Mouse (Mus musculus) midbrain, embryonic 14.5 days (tissue): ENCODE results near the gene Spcs1. TPM values are rescaled to one million over a fixed set of nuclear protein-coding genes. Genes with fewer than 3 reads are reported as not detected.
A peak's percentile ranks its signal among the peaks of the same experiment; 100 is the strongest.

ENCODE experiments used
- ATAC-seq: fragments of 200-750 bp; cut with Nextera tagmentation; 2 replicates; pipeline ENCODE4 v1.8.0; 2017; ENCODE audit warnings: moderate number of reproducible peaks, moderate library complexity; ENCODE audit not compliant: low FRiP score, low TSS enrichment
- DNase-seq: peaks from one replicate; pipeline ENCODE4 v3.0.0-alpha.2; 2015
- H3K27ac ChIP-seq: fragments of 300-500 bp; sonication (generic); replicated peaks from 2 replicates; pipeline ENCODE4 v1.5.1; 2014; ENCODE audit warnings: mild to moderate bottlenecking, low read depth, low read length, moderate library complexity
- H3K27me3 ChIP-seq: fragments of 300-500 bp; sonication (generic); 2 replicates; pipeline ENCODE4 v1.6.1; 2014; ENCODE audit warnings: low read length, control low read depth, mixed read lengths; ENCODE audit not compliant: control insufficient read depth, insufficient read depth
- H3K36me3 ChIP-seq: fragments of 300-500 bp; sonication (generic); 2 replicates; pipeline ENCODE4 v1.6.1; 2014; ENCODE audit warnings: low read length, control low read depth; ENCODE audit not compliant: control insufficient read depth, insufficient read depth
- H3K4me1 ChIP-seq: fragments of 300-500 bp; sonication (generic); 2 replicates; pipeline ENCODE4 v1.6.1; 2014; ENCODE audit warnings: mild to moderate bottlenecking, antibody characterized with exemption, low read length, control low read depth; ENCODE audit not compliant: control insufficient read depth, insufficient read depth
- H3K4me2 ChIP-seq: fragments of 300-500 bp; sonication (generic); 2 replicates; pipeline ENCODE4 v1.6.1; 2014; ENCODE audit warnings: mild to moderate bottlenecking, low read length, moderate library complexity
- H3K4me3 ChIP-seq: fragments of 300-500 bp; sonication (generic); replicated peaks from 2 replicates; pipeline ENCODE4 v1.5.1; 2014; ENCODE audit warnings: low read depth, low read length
- H3K9ac ChIP-seq: fragments of 300-500 bp; sonication (generic); replicated peaks from 2 replicates; pipeline ENCODE4 v1.6.1; 2014; ENCODE audit warnings: mild to moderate bottlenecking, low read length, moderate library complexity
- H3K9me3 ChIP-seq: fragments of 300-500 bp; sonication (generic); 2 replicates; pipeline ENCODE4 v1.6.1; 2016; ENCODE audit warnings: low read length, control low read depth, mixed read lengths; ENCODE audit not compliant: control insufficient read depth
- WGBS: fragments of 180-500 bp; shearing (Covaris S2); extraction: QIAGEN DNeasy Blood & Tissue Kit; methylation state at CpG from one replicate; pipeline ENCODE4 v1.1.7; 2014; 5-methylcytosine and 5-hydroxymethylcytosine counted together
- polyA plus RNA-seq: library from polyadenylated mRNA; unstranded; fragments of >200 nt; fragmentation: Nextera tagmentation; extraction: Ambion mirVana; gene quantifications from 2 replicates; pipeline ENCODE4 v1.2.1, GENCODE M21; 2014

Gene Spcs1
- polyA plus RNA-seq, 1 experiment from 2014 or later = 287 TPM

DNA sequence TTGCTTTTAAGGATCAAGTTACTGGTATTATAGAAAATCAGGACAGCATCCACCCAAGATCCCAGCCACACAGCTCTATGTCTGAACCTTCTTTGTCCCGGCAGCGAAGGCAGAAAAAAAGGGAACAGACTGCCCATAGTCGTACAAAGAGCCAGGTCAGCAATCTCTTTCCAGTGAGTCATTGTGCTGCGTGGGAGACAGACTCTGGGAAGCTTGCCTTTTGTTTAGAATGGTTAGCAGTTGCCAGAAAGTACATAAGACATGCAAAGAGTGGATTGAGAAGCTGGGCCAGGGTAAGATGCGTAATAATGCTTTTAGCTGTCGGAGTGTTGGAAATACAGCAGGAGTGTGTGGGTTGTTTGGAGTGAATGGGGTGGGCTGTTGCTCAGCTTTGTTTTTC is 27.3 kb downstream of the Spcs1 start:
- H3K4me3 ChIP-seq = no peak overlapping the region
- DNase-seq (peak; percentile 30), ATAC-seq (no peak)
- H3K4me2 ChIP-seq = no peak overlapping the region
- WGBS = 54% methylated on average over 6 of the region's 6 CpGs
- H3K9me3 ChIP-seq = no peaks in the 10 kb centered on the region
- H3K27ac ChIP-seq = 0 out of 2 replicates have a peak overlapping the region, but pooled peaks have one; percentile 37
- H3K36me3 ChIP-seq = peaks cover 48% of the 10 kb centered on the region
- no peak overlapping the region for H3K9ac ChIP-seq
- no peaks in the 10 kb centered on the region for H3K4me1 ChIP-seq
- no peaks in the 10 kb centered on the region for H3K27me3 ChIP-seq

DNA sequence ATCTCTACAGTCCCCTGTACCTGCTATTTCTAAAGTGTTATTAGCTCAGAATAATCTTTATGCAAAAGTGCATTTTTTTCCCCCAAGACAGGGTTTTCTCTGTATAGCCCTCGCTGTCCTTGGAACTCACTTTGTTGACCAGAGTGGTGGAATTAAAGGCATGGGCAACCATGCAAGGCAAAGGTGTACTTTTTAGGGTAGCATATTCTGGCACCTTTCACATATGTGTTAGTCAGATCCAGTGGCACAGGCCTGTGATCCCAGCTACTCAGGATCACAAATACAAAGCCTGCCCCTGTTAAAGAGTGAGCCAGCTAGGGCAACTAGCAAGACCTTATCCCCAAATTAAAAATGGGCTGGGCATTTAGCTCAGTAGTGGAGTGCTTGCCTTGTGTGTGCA is 41.1 kb downstream of the Spcs1 start:
- no peak overlapping the region for H3K9ac ChIP-seq
- WGBS = 95% methylated on average over 1 of the region's 1 CpGs
- H3K4me3 ChIP-seq = no peak overlapping the region
- H3K27me3 ChIP-seq = no peaks in the 10 kb centered on the region
- H3K4me2 ChIP-seq = no peak overlapping the region
- no peak overlapping the region for H3K27ac ChIP-seq
- ATAC-seq (no peak), DNase-seq (no peak)
- peaks cover 58% of the 10 kb centered on the region for H3K36me3 ChIP-seq
- no peaks in the 10 kb centered on the region for H3K9me3 ChIP-seq
- no peaks in the 10 kb centered on the region for H3K4me1 ChIP-seq

GRCm38 (mm10) chr14:30959031-30959430 is 42.4 kb downstream of the Spcs1 start:
- H3K9ac ChIP-seq = no peak overlapping the region
- no peaks in the 10 kb centered on the region for H3K4me1 ChIP-seq
- peaks cover 57% of the 10 kb centered on the region for H3K36me3 ChIP-seq
- no peak overlapping the region for H3K27ac ChIP-seq
- no peak for ATAC-seq
- 97% methylated on average over 4 of the region's 4 CpGs for whole genome bisulfite sequencing
- DNase-seq = no peak
- no peaks in the 10 kb centered on the region for H3K27me3 ChIP-seq
- H3K4me2 ChIP-seq = no peak overlapping the region
- no peaks in the 10 kb centered on the region for H3K9me3 ChIP-seq
- H3K4me3 ChIP-seq = no peak overlapping the region

DNA sequence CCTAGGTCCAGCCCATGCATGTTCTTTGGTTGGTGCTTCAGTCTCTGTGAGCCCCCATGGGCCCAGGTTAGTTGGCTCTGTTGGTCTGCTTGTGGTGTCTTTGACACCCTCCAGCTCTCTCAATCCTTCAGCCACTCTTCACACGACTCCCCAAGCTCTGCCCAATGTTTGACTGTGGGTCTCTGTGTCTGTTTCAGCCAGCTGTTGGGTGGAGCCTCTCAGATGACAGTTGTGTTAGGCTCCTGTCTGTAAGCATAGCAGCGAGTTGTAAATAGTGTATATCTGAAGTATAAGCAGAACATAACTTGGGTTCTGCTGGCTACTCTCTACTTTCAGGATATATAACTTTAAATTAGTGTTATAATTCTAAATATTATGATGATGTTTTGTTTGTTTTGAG is 43.0 kb downstream of the Spcs1 start:
- H3K9me3 ChIP-seq = no peaks in the 10 kb centered on the region
- no peaks in the 10 kb centered on the region for H3K27me3 ChIP-seq
- 78% methylated on average over 2 of the region's 2 CpGs for WGBS

DNA sequence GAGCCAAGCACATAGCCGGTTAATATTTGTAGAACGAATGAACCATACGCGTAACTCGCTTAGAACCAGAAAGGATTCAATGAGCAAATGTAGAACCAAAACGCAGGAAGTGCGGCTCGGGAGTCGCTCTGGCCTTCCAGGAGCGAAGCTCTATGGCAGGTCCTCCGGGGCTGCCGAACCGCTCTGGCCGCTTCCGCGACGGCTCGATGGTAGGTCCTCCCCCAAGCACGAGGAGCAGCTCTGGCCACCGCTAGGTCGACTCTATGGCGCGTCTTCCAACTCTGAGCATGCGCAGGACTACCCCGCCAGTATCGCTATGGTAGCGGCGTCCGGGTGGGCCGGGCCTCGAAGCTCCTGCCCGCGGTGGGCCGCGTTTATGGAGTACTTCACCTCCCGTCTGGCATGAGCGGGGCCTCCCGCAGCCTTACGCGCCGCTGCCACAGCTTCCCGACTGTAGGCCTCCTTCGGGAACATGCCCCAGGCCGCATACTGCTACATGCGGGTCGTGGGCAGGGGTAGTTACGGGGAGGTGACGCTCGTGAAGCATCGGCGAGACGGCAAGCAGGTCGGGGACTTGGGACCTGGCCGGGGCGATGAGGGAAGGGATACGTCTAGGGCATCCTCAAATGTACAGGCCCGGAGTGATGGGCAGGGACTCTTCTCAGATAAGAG is 50.2 kb downstream of the Spcs1 start, which contains the start of gene Nek4:
TSS of gene Nek4 (plus strand) at position 224 of the 672 bp plus-strand sequence.
- WGBS = under 1% methylated on average over 57 of the region's 57 CpGs
- H3K27me3 ChIP-seq = no peaks in the 10 kb centered on the region
- no peaks in the 10 kb centered on the region for H3K9me3 ChIP-seq
- H3K36me3 ChIP-seq = peaks cover 17% of the 10 kb centered on the region
- peak within 1 kb of the TSS; percentile 75 for H3K4me2 ChIP-seq
- ATAC-seq (peak; percentile 99), DNase-seq (peak; percentile 99)
- H3K9ac ChIP-seq = peak within 1 kb of the TSS; percentile 86
- peak within 1 kb of the TSS; percentile 78 for H3K4me3 ChIP-seq
- peak within 1 kb of the TSS; percentile 79 for H3K27ac ChIP-seq
- peaks cover 10% of the 10 kb centered on the region; the same call in 1 of the 2 replicates for H3K4me1 ChIP-seq

More for the DNA sequence above, 43.0 kb downstream of the Spcs1 start:
- Histone ChIP-seq H3K27ac (no peak overlapping the region), H3K4me1 (no peaks in the 10 kb centered on the region), H3K36me3 (peaks cover 60% of the 10 kb centered on the region), H3K4me3 (no peak overlapping the region), H3K4me2 (no peak overlapping the region), H3K9ac (no peak overlapping the region)
- DNase-seq (no peak), ATAC-seq (no peak)

- Histone ChIP-seq H3K9ac (no peak overlapping the region), H3K27me3 (no peaks in the 10 kb centered on the region), H3K9me3 (no peaks in the 10 kb centered on the region), H3K36me3 (peaks cover 8% of the 10 kb centered on the region; the same call in 1 of the 2 replicates), H3K4me3 (no peak overlapping the region), H3K4me2 (no peak overlapping the region), H3K4me1 (peaks cover 10% of the 10 kb centered on the region; the same call in 1 of the 2 replicates), H3K27ac (no peak overlapping the region)
- 98% methylated on average over 10 of the region's 10 CpGs for WGBS
- no peak for ATAC-seq
- DNase-seq = no peak
These were observed 51.5 kb downstream of the Spcs1 start for GRCm38 (mm10) chr14:30949986-30950385.

Other genes with a start within 250 kb of the Spcs1 start
- gene Tmem110, start 176.1 kb downstream of the Spcs1 start, polyA plus RNA-seq = 16.1 and 18.7 TPM in 2 replicates
- gene Mustn1, start 122.5 kb downstream of the Spcs1 start, polyA plus RNA-seq = 0.18 and 0.34 TPM in 2 replicates
- gene Itih4, start 115.2 kb downstream of the Spcs1 start, polyA plus RNA-seq = not detected in 2 replicates
- 0.53 and 0.84 TPM in 2 replicates for gene Itih3, start 77.9 kb downstream of the Spcs1 start, polyA plus RNA-seq
- gene Itih1, start 58.4 kb downstream of the Spcs1 start, polyA plus RNA-seq = not detected in 2 replicates
- 8.7 and 17.9 TPM in 2 replicates for gene Nek4, start 50.3 kb downstream of the Spcs1 start, polyA plus RNA-seq
- gene Glt8d1, start 272 bp downstream of the Spcs1 start, polyA plus RNA-seq = 54.0 and 62.4 TPM in 2 replicates
- gene Pbrm1, start 17.5 kb upstream of the Spcs1 start, polyA plus RNA-seq = 120 and 136 TPM in 2 replicates
- gene Gnl3, start 17.5 kb upstream of the Spcs1 start, polyA plus RNA-seq = 44.5 and 49.7 TPM in 2 replicates
- gene Smim4, start 127.3 kb upstream of the Spcs1 start, polyA plus RNA-seq = 64.8 and 77.7 TPM in 2 replicates
- 234 and 284 TPM in 2 replicates for gene Nt5dc2, start 129.4 kb upstream of the Spcs1 start, polyA plus RNA-seq
- gene Stab1, start 167.0 kb upstream of the Spcs1 start, polyA plus RNA-seq = 6.6 and 26.6 TPM in 2 replicates
- 2.1 and 2.6 TPM in 2 replicates for gene Tnnc1, start 206.6 kb upstream of the Spcs1 start, polyA plus RNA-seq
- gene Nisch, start 215.3 kb upstream of the Spcs1 start, polyA plus RNA-seq = 280 and 343 TPM in 2 replicates
- 0.12 and 0.24 TPM in 2 replicates for gene Sema3g, start 216.2 kb upstream of the Spcs1 start, polyA plus RNA-seq
- 12.0 and 12.1 TPM in 2 replicates for gene Phf7, start 249.6 kb upstream of the Spcs1 start, polyA plus RNA-seq
- 102 and 118 TPM in 2 replicates for gene Bap1, start 249.8 kb upstream of the Spcs1 start, polyA plus RNA-seq